Mouse (Mus musculus) cerebellum, adult 18-20 months (tissue): Measurements from ENCODE around the gene Nat10.

ENCODE experiments used
- DNase-seq, 2 experiments: peaks; one replicate each; pipeline ENCODE4 v3.0.0; 2021

Gene Nat10

DNA sequence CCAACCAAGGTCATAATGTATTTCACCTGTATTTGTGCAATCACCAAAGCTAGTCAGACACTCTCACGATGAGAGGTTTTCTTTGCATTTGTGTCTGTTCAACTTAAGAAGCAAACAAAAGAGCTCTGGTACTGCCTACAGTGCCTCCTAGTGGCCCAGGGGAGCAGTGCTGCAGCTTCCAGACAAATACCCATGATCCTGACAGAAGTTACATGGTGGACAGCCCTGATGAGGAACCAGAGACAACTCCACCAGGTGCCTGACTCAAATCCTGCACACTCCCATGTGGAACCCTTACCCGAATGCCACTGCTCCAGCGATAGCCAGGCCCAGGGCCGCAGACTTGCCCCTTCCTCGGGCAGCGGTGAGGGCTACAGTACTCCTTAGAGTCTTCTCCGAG, 17.1 kb downstream of the Nat10 start:
- DNase-seq, result peak; percentile 50 to 64

DNA sequence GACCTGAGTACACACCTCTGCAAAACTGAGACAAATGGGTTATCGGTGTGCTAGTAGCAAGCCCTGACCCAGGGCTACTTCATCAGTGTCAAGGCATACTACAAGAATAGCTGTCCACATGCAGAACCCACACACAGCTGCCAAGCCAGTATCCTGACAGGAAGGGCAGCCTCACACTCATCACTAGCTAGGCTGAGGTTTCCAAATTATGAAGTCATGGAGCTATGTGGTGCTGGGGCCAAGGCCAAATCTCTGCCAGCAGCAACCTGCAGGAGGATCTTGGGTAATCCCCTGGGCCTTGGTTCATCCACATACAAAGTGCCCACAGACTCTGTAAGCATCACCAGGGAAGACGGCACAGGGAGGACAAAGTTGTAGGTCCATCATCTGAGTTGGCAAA, 17.5 kb downstream of the Nat10 start:
- no peak for DNase-seq

DNA sequence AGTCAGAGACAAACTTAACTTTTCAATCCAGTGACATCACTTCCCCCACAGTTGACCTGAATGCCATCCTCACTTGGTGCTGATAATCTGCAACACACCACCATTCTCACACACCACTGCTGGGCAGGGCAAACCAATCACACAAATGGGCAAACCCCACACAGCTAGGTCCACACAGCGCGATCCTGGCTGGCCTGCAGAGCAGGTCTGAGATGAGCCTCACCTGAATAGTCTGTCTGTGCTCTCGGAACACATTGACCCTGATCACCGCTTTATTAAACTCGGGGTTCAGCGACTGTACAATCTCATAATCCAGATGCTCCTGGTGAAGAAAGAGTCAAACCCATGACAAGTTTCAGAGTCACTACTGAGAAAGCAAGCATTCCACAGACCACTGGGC, 18.2 kb downstream of the Nat10 start:
- no peak for DNase-seq

DNA sequence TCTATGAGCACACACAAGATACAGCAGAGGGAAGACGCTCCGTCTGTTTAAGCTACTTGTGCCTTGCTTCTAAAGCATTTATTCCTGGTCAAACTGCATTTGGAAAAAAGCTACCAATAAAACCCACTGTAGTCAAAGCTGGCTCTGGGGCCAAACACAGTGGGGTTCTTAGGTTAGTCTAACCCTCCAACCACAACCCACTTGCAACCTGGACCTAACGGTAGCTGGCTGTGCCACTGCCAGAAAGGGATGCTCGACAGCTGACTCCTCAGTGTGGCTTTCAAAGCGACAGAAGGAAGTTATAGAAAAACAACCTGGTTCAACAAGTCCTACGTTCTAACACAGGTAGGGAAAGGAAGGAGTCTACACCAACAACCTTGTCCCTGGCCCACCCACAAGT, 29.6 kb downstream of the Nat10 start:
- no peak for DNase-seq

DNA sequence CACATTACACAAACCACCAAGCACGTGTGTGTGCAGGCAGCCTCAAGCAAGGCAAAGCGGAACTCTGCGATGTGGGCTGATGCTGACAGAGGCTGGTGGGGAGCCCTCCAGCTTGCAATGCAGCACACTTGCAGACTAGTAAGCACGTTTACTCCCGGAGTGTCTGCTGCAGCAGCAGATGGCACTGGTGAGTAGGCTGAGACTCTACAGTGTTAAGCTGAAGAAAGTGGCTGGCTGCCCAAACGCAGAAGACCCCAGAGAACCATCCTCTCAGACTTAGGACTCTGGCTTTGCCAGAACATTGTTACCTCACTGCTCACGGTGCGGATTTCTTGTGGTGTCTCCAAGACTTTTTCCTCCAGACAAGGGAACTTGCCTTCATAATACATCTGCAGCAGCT, 30.1 kb downstream of the Nat10 start:
- no peak for DNase-seq

DNA sequence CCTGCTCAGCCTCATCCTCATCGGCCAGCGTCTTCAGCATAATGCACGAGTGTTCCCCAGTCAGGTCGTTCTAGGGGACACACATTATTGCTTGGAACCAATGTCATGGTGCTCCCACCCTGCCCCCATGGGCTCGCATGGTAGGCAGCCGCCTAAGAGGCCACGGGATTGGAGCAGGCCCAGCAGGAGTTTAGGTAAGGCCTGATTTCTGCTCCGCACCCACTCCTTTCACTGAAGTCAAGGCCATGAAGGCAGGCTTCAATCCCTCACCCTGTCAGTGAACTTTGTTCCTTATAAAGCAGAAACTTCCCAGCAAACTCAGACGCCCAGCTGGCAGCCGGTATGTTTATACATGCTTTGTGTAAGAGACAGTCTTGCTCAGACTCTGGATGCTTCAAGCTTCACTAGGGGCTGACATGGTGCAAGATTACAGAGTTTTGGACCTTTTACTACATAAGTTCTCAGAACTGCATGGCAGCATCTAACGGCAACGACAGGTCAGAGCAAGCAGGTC, 33.0 kb downstream of the Nat10 start:
- DNase-seq, result no peak

DNA sequence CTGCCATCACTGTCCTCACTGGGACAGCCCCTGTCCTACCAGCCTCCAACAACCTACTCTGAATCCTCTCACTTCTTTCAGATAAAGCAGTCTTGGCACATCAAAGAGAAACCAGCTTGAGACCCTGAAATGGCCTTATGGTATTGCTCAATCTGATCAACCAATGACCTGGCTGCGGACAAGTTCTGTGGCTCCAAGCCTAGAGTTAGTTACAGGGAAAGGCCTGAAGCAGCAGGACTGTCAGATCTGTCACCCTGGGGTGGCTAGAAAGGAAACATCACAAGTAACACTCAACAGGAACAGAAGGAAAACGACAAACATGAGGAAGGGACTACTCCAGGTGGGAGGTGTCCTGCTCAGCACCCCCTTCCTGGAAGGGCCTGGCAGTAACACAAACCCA, 36.5 kb downstream of the Nat10 start:
- no peak for DNase-seq

DNA sequence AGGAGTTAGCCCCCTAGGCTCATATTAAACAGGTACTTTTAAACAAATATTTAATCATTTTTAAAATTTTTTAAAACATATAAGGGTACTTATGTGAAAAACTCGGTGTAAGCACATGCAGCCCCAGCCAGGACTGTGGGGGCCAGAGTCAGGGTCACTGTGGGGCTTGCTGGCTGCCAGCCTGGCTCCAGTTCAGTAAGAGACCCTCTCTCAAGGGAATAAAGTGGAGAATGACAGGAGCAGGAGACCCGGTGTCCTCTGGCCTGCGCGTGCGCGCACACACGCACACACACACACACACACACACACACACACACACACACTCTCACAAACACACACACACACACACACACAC, 41.8 kb downstream of the Nat10 start:
- no peak for DNase-seq

DNA sequence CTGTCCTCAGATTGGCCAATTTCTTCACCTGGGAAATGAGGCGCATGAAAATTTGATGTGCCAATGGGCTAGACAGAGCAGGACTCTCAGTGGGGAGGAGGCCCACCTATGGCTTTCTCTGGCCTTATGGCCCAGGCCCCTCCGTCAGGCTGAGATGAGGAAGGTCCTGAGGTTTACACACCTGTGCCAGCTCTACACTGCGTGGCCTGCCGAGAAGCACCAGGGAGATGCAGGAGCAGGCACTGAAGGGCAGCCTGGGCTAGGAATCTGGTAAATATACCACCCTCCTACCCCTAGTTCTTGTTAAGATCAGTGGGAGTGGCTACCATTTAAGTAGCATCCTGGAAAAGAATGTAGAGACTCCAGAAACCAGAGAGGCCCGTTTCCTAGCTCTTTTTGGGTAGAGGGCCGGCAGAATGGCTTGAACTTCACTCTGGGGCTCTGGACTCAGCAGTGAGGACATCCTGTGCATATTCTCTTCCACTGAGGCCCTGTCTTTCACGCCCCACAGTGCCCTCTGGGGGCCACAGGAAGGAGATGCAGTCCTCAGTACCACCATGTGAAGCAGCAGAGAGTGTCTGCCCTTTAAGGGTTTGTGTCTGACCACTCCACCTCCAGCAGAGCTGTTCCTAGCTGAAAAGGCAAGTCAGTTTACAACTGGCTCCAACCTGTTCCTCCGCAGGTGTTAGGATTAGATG, 42.3 kb downstream of the Nat10 start:
- peak; percentile 62 to 77 for DNase-seq

DNA sequence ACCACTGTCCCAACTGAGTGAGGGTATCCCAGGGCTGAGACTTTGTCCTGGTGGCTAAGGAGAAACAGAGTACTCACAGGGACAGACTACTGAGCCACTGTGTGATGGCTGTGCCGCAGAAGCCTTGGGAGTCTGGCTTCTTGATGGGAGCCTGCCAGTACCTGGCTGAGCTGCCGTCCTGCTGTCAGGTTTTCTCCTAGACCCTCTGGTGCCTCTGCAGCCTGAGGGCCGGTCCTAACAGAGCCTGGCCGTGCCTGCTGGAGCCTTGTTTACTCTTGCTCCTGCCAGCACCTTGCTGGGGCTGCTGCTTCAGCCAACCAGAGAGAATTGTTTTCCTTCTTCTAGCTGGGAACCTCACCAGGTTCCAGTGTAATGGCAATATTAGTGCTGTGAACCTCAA, 46.7 kb downstream of the Nat10 start:
- no peak for DNase-seq

DNA sequence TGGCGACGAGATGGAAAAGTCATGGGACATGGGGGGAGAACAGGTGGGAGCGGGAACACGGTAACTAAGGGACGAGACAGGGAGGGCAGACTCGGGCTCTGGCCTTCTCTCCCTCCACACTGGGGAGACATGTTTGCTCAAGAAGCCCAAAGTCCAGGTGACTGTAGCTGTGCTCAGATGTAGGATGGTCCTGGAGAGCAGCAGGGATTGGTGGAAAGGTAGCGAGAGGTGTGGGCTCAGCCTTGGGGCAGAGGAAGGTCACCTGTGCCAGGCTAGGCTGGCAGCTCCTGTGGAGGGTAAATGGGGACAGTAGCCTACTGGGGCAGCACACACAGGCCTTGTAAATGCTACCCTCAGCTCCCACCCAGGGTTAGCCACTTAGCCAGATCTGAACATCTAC, 47.2 kb downstream of the Nat10 start:
- DNase-seq, result no peak

DNA sequence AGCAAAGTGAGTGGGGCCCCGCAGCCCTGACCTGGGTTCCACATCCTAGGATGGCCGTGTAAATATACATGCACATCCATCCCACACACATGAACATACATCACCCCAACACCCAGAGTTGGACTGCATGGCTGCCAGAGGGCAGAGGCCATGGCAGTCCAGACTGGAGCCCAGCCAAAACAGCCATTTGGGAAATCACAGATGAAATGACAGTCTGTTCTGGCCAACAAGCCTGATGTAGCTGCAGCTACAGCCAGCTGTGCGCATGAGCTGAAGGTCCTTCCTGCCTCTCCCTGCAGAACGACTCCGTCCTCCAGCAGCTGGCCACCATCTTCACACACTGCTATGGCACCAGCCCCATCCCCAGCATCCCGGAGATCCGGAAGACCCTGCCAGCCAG, 50.2 kb downstream of the Nat10 start:
- DNase-seq, result no peak

DNA sequence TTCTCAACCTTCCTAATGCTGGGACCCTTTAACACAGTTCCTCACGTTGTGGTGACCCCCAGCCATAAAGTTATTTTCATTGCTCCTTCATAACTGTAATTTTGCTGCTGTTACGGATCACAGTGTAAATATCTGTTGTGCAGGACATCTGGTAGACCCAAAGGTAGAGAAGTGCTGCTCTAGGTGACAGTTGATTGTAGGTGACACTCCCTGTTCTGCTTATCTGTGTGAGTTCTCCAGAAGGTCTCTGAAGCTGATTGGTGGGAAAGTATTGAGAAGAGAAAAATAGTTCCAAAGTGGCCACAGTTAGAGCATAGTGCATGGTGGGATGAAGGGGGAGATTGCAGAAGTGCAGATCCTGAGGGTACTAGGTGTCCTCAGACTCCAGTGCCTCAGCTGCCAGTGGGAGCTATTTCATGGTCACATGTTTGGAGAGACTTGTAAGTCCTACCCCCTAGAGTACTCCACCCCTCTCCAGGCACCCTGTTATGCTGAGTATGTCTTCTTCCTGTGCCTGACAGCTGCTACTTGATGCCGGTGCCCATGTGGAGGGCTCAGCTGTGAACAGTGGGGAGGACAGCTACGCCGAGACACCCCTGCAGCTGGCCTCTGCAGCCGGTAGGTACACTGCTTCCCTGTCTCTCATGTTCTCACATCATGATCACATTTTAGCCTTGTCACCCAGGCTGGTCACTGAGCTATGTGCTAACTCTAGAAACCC, 53.9 kb downstream of the Nat10 start:
- DNase-seq, result no peak

DNA sequence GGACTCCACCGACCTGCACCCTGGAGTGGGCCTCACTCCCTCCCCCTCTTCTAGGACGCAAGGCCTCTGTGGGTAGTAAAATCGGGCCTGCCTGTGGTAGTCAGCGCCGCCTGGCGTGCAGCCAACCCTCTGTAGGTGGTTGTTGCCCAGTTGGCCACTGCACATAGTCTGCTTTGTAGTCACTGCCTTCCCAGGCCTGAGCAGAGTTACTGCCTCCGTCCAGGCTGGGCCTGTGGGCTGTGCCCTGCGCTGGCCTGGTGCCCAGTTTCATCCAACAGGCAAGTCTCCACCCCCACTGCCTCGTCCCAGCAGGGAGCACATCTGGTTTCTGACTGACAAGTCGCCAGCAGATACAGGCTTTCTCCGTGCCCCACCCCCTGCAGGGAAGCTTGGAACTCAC, 54.8 kb downstream of the Nat10 start:
- DNase-seq, result peak; percentile 33 to 39

DNA sequence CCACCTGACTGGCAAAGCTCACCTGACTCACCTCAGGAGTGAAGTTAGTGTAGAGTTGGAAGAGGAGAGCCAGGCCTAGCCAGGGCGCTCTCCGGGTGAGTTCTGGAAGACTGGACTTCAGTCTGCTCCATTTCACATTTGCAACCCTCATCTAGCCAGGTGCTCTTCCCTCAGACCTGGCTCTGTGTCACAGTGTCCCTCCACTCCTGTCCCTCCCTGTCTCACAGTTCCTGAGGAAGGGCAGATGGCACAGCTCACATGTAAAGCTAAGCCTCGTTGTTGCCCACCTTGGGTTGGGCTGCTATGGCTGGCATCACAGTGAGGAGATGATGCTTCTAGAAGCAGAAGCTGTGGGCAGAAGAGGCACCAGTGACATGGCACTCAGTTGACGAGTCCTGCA, 55.2 kb downstream of the Nat10 start:
- DNase-seq, result no peak

DNA sequence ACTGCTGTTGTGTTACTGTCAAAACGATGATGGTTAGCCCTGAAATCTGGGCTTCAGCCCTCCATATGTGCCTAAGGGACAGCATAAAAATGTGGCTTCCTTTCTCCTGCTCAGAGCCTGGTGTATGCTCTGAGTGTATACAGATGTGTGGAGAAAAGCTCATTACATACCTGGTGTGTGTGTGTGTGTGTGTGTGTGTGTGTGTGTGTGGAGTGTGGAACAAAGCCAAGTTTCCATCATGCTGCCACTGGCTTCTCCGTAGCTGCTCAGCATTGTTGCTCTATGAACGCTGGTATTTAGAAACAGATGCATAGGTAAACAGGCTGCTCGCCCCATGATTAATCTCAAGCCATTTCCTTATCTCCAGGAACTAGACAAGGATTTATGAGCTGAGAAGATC, 57.2 kb downstream of the Nat10 start:
- no peak for DNase-seq

DNA sequence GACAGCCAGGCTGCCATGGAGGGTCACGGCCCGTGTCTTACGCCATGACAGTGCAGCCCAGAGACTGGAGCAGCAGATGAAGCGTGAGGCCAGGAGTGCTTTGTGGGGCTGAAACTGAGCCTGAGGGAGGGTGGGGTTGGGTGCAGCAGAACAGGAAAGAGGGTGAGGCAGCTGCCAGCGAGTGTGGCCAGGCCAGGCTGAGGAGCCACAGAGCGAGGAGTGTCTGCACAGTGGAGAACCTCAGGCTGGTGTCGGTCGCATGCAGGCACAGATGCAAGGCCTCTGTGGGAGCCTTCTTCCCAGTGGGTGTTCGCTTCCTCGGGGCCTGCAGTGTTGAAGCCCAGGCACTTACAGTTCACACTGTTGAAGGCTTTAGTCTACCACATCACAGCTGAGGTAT, 57.7 kb downstream of the Nat10 start:
- no peak for DNase-seq

DNA sequence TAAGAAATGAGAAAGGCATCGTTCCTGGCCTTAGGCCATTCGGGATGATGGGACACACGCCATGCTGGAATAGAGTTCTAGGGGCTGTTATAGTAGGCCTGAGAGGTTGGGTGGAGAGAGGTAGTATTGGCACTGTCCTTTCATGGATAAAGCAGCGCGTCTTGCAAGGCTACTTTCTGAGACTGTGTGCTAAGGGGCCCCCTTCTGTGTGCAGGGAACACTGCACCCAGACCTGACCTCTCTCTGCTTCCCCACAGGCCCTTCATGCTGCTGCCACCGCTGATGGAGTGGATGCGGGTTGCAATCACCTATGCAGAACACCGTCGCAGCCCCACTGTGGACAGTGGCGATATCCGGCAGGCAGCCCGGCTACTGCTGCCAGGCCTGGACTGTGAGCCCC, 60.6 kb downstream of the Nat10 start:
- no peak for DNase-seq

DNA sequence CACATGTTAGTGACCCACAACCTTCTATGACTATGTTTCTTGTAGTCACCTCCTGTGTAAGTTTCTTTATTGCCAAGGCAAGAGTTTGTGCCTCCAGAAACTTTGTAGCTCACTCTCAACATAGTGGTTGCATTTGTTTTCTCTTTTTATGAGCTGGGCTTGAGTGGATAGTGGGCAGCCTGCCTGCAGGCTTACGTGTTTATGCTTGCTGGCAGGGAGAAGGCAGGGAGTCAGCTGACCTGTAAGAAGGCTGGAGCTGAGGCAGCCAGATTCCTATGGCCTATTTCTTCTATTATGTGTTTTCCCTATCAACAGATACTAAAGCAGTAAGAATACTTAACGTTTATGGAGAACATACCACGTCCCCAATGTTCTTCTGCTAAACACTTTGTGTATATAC, 64.9 kb downstream of the Nat10 start:
- no peak for DNase-seq

DNA sequence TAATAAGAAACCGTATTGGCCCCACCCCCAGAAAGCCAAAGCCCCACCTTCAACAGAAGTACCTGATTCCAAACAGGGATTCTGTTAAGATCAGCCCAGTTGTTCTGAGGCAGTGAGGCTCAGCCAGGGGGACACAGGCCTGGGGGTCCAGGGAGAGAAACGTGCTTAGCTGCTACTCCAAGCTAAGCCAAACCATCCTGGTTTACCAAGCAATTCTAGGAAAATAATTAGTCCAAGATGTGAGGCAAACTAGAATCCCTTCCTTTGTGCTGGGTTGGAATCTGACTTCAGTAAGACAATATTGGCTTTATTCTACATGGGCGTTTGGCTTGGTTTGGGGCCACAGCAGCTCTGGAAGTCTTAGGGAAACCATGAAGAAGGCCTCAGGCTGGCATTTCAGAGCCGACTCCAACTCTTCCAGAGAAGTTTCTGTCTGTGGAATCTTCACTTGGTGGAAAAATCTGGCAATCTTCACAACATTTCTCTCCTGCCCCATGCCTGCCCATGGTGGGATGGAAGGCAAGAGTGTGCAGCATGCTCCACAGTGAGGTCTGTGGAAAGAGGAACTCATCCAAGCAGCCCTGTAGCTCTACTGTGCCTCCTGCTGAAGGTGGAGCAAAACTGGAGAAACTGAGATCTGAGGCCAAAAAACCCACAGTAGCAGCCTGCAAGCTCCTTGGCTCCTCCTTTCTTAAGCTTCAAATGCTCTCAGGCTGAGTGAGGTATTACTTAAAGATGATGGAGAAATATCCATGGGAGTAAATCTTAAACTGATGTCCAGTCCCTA, 66.1 kb downstream of the Nat10 start:
- DNase-seq, result no peak

DNA sequence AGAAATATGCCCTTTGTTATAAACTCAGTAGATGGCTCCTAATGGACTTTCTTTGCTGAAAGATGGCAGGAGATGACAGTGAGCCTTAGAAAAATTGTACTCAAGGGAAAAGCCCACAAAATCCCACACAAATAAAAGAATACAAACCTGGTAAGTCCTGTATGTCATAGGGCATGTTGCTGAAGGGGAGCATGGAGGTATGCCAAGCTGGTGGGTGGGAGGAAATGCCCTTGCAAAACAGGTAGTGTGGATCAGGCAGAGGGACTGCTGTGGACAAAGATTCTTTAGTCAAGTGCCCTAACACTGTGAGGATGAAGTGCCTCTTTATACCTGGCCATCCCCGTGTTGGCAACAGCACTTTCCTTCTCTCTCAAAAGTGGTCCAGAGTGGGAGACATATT, 68.3 kb downstream of the Nat10 start:
- DNase-seq, result no peak

DNA sequence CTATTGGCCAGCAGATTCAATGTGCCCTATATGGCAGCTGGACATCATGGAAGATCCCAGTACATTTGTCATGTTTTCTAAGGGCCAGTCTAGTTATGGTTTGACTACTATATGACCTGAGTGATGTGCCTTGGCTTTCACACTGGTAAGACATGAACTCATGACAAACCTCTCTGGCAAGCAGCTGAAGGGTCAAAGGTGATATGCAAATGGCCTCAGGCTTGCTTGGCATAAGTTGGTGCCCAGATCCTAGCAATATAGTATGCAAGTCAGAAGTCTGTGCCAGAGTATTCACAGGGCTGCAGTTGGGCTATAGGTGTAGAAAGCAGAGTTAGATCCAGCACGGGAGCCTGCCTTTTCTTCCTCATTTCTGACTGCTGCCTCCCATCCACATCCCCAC, 69.8 kb downstream of the Nat10 start:
- no peak for DNase-seq

DNA sequence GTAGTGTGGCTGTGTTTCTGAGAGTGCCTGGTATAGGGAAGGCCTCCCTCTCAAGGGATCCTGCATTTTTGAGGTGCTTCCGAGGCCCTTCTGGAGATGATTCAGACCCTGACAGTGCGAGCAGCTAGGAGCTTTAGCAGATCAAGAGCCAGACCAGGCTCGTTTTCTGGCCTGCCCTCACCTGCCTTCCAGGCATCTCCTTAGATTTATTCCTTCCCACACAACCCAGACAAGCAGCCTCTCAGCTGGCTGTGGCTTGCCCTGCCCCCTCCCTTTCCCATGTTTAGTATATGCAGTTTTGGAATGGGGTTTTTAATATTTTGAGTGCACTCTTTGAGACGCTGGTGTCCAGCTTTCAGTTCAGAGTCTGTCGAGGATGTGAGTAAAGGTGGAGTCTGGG, 70.2 kb downstream of the Nat10 start:
- no peak for DNase-seq

DNA sequence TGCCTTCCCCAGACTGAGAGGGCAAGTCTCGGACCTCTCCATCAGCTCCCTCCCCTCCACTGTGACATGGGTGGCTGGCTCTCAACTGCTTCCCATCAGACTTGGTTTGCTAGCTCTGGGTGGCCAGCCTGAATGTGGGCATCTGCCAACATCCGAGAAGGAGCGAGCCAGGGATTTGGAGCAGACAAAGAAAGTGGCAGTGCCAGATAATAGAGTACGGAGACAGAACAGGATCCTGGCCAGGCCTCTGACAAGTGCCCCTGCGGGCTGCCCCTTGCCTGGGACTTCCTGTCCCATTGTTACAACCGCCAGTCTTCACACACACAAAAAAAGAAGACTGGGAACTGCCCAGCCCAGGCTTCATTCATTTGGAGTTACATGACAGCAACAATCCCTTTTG, 70.6 kb downstream of the Nat10 start:
- peak; percentile 26 to 28 for DNase-seq
